Mouse (Mus musculus): ENCODE results near the gene Olfr828. TPM values are rescaled to one million over a fixed set of nuclear protein-coding genes. Genes with fewer than 3 reads are reported as not detected.

The Olfr828 gene
- polyA plus RNA-seq (2012; ENCODE audit: low replicate concordance) = not detected in 2 replicates

DNA sequence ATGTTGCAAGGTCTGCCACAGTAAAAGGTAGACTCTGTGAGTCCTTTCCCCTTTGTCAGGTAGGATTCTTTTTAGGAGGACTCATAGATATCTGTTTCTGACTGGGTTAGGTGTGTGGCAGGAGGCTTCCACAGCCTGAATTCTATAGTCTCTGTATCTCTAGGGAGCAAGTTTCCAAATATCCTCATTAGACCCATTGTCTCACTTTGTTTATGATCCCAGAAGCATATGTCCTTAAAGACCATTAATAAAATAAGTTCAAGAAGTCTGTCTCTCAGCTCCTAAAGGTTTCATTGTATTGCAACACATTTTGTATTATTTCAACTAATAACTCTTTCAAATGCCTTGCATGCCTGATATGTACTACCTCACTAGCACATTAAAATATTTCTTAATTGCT lies at the start of gene Olfr828:
Olfr828 (minus strand) TSS at position 101 of the 400 bp plus-strand sequence.

GRCm38 (mm10) chr9:18854633-18855032 lies 35.3 kb upstream of the Olfr828 start, which contains the start of gene Olfr829:
Olfr829 (plus strand) TSS chr9:18854933.

Other genes starting within 250 kb of the Olfr828 start
- under 0.01 TPM in 1 of 2 replicates, not detected in the other for gene Muc16, start 145.0 kb downstream of the Olfr828 start, polyA plus RNA-seq (2012; ENCODE audit: low replicate concordance)
- gene Olfr24, start 55.5 kb downstream of the Olfr828 start, polyA plus RNA-seq (2012; ENCODE audit: low replicate concordance) = not detected in 2 replicates
- not detected in 2 replicates for gene Olfr829, start 35.4 kb upstream of the Olfr828 start, polyA plus RNA-seq (2012; ENCODE audit: low replicate concordance)
- gene Olfr830, start 55.2 kb upstream of the Olfr828 start, polyA plus RNA-seq (2012; ENCODE audit: low replicate concordance) = 0.10 TPM in 1 of 2 replicates, not detected in the other
- gene Olfr832, start 117.6 kb upstream of the Olfr828 start, polyA plus RNA-seq (2012; ENCODE audit: low replicate concordance) = not detected in 2 replicates
- not detected in 2 replicates for gene Olfr834, start 168.5 kb upstream of the Olfr828 start, polyA plus RNA-seq (2012; ENCODE audit: low replicate concordance)
- not detected in 2 replicates for gene Olfr835, start 213.2 kb upstream of the Olfr828 start, polyA plus RNA-seq (2012; ENCODE audit: low replicate concordance)